Mouse (Mus musculus): ENCODE data around the gene Tert. TPM values are rescaled to one million over a fixed set of nuclear protein-coding genes. Genes with fewer than 3 reads are reported as not detected.

The Tert gene
- polyA plus RNA-seq, 1 experiment = 0.13 TPM

GRCm38 (mm10) chr13:73696529-73696928 is 69.8 kb downstream of the Tert start:
- no peak overlapping the region for H3K4me2 ChIP-seq (ENCODE audit: low read depth)
- TF ChIP-seq E2F4 (IDR thresholded peaks at IDR 0.05; ENCODE audit: insufficient read depth) (no peak), SRF (IDR thresholded peaks at IDR 0.05; ENCODE audit: control insufficient read depth, insufficient read length, low read depth) (no peak), CEBPB (IDR thresholded peaks at IDR 0.05; ENCODE audit: insufficient read depth, poor library complexity, severe bottlenecking) (no peak), POLR2A (IDR thresholded peaks at IDR 0.05; ENCODE audit: insufficient read length, low read depth) (no peak), MAX (IDR thresholded peaks at IDR 0.05; ENCODE audit: low read depth) (no peak), MYOD1 (IDR thresholded peaks at IDR 0.05; ENCODE audit: control insufficient read depth in 1 of 3, insufficient read length in 2 of 3, low read depth in 2 of 3) (no peak), TCF12 (IDR thresholded peaks at IDR 0.05; ENCODE audit: insufficient read depth, poor library complexity, severe bottlenecking) (no peak), MYOG (IDR thresholded peaks at IDR 0.05; ENCODE audit: control insufficient read depth in 1 of 3, insufficient read depth in 1 of 3, insufficient read length in 2 of 3, low read depth in 2 of 3) (no peak)
- H3K36me3 ChIP-seq (ENCODE audit: control insufficient read depth, insufficient read depth) = no peaks in the 10 kb centered on the region
- no peak overlapping the region for H3K4me3 ChIP-seq
- H3ac ChIP-seq (ENCODE audit: control insufficient read depth, insufficient read length) = no peak overlapping the region
- no peaks in the 10 kb centered on the region for H3K79me2 ChIP-seq (ENCODE audit: control insufficient read depth, insufficient read depth)
- peaks cover 11% of the 10 kb centered on the region for H3K27me3 ChIP-seq (ENCODE audit: control insufficient read depth, insufficient read depth, insufficient read length)

Other genes with a start within 250 kb of the Tert start
- 10.1 TPM for gene Lpcat1, start 159.7 kb upstream of the Tert start, polyA plus RNA-seq (2012; fragmentation: generic; extraction: Trizol)
- not detected for gene Slc6a3, start 90.2 kb upstream of the Tert start, polyA plus RNA-seq (2012; fragmentation: generic; extraction: Trizol)
- 147 TPM for gene Clptm1l, start 22.9 kb upstream of the Tert start, polyA plus RNA-seq (2012; fragmentation: generic; extraction: Trizol)
- gene Slc6a18, start 51.1 kb downstream of the Tert start, polyA plus RNA-seq (2012; fragmentation: generic; extraction: Trizol) = not detected
- 0.44 TPM for gene Slc6a19, start 78.0 kb downstream of the Tert start, polyA plus RNA-seq (2012; fragmentation: generic; extraction: Trizol)
- 25.7 TPM for gene Slc12a7, start 106.2 kb downstream of the Tert start, polyA plus RNA-seq (2012; fragmentation: generic; extraction: Trizol)
- gene Nkd2, start 220.7 kb downstream of the Tert start, polyA plus RNA-seq (2012; fragmentation: generic; extraction: Trizol) = 0.05 TPM